Mouse (Mus musculus): ENCODE measurements around the gene Zmym2. TPM values are rescaled to one million over a fixed set of nuclear protein-coding genes. Genes with fewer than 3 reads are reported as not detected.
"Not testable (repeated sequence)": the region's sequence is repeated elsewhere in the genome, so short reads cannot be mapped to it uniquely, and the experiment has no call there.

The Zmym2 gene
- polyA plus RNA-seq, 1 experiment = 6.4 TPM

DNA sequence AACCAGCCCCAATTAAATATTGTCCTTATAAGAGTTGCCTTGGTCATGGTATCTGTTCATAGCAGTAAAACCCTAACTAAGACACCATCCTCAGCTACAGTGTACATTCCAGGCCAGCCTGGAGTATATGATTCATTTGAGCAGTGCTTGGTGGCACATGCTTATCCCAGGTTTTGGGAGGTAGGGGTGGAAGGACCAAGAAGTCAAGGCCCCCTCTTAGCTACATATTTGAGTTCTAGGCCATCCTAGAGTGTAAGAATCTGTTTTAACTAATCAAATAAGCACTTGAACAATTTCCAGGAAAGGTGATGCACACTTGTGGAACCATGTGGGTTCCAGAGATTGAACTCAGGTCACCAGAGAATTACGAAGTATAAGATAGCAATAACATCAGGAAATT, 3.0 kb upstream of the Zmym2 start:
- Histone ChIP-seq H3ac (ENCODE audit: control insufficient read depth, insufficient read length, low read depth) (no peak overlapping the region), H3K79me2 (ENCODE audit: control insufficient read depth, insufficient read depth) (peaks cover 15% of the 10 kb centered on the region), H3K4me3 (ENCODE audit: insufficient read depth, poor library complexity, severe bottlenecking) (no peak overlapping the region), H3K27me3 (ENCODE audit: control insufficient read depth, insufficient read depth, insufficient read length) (no peaks in the 10 kb centered on the region), H3K36me3 (ENCODE audit: control insufficient read depth, insufficient read depth) (no peaks in the 10 kb centered on the region), H3K79me3 (ENCODE audit: low read depth) (peaks cover 11% of the 10 kb centered on the region)
- TF ChIP-seq USF1 (IDR thresholded peaks at IDR 0.05; ENCODE audit: low read depth) = no peak
- no peak for TF ChIP-seq CTCF (IDR thresholded peaks at IDR 0.05; ENCODE audit: control insufficient read depth, insufficient read depth, insufficient read length)
- TF ChIP-seq FOSL1 (IDR thresholded peaks at IDR 0.05; ENCODE audit: insufficient read depth, low read length, poor library complexity, severe bottlenecking) = no peak
- TF ChIP-seq MYOG (IDR thresholded peaks at IDR 0.05; ENCODE audit: control insufficient read depth, extremely low read depth, insufficient read length) = no peak
- no peak for TF ChIP-seq CEBPB (IDR thresholded peaks at IDR 0.05; ENCODE audit: low read depth)
- TF ChIP-seq MAX (IDR thresholded peaks at IDR 0.05) = no peak
- no peak for TF ChIP-seq MYOD1 (IDR thresholded peaks at IDR 0.05; ENCODE audit: control insufficient read depth, insufficient read length, low read depth)

- Histone ChIP-seq H3K4me3 (ENCODE audit: insufficient read depth, poor library complexity, severe bottlenecking) (peak overlapping the region; percentile 25), H3K27me3 (ENCODE audit: control insufficient read depth, insufficient read depth, insufficient read length) (no peaks in the 10 kb centered on the region), H3ac (ENCODE audit: control insufficient read depth, insufficient read length, low read depth) (peak overlapping the region; percentile 63), H3K36me3 (ENCODE audit: control insufficient read depth, insufficient read depth) (peaks cover 18% of the 10 kb centered on the region), H3K79me3 (ENCODE audit: low read depth) (peaks cover 30% of the 10 kb centered on the region), H3K79me2 (ENCODE audit: control insufficient read depth, insufficient read depth) (peaks cover 34% of the 10 kb centered on the region)
- no peak for TF ChIP-seq FOSL1 (IDR thresholded peaks at IDR 0.05; ENCODE audit: insufficient read depth, low read length, poor library complexity, severe bottlenecking)
- TF ChIP-seq CTCF (IDR thresholded peaks at IDR 0.05; ENCODE audit: control insufficient read depth, insufficient read depth, insufficient read length) = peak; percentile 1
- TF ChIP-seq USF1 (IDR thresholded peaks at IDR 0.05; ENCODE audit: low read depth) = no peak
- no peak for TF ChIP-seq MAX (IDR thresholded peaks at IDR 0.05)
- no peak for TF ChIP-seq CEBPB (IDR thresholded peaks at IDR 0.05; ENCODE audit: low read depth)
- TF ChIP-seq MYOG (IDR thresholded peaks at IDR 0.05; ENCODE audit: control insufficient read depth, extremely low read depth, insufficient read length) = no peak
Measured at GRCm38 (mm10) chr14:56885308-56885771, 1.1 kb upstream of the Zmym2 start.

- Histone ChIP-seq H3ac (ENCODE audit: control insufficient read depth, insufficient read length, low read depth) (peak overlapping the region; percentile 64), H3K79me3 (ENCODE audit: low read depth) (peaks cover 38% of the 10 kb centered on the region), H3K4me3 (ENCODE audit: insufficient read depth, poor library complexity, severe bottlenecking) (peak overlapping the region; percentile 14), H3K36me3 (ENCODE audit: control insufficient read depth, insufficient read depth) (peaks cover 26% of the 10 kb centered on the region), H3K79me2 (ENCODE audit: control insufficient read depth, insufficient read depth) (peaks cover 42% of the 10 kb centered on the region)
- H3K27me3 ChIP-seq (ENCODE audit: control insufficient read depth, insufficient read depth, insufficient read length) = not testable (repeated sequence)
Measured at GRCm38 (mm10) chr14:56885986-56886593, 363 bp upstream of the Zmym2 start.

GRCm38 (mm10) chr14:56887514-56887880, 1.0 kb downstream of the Zmym2 start:
- no peaks in the 10 kb centered on the region for H3K27me3 ChIP-seq (ENCODE audit: control insufficient read depth, insufficient read depth, insufficient read length)
- H3K4me3 ChIP-seq (ENCODE audit: insufficient read depth, poor library complexity, severe bottlenecking) = peak overlapping the region; percentile 74
- peaks cover 52% of the 10 kb centered on the region for H3K79me3 ChIP-seq (ENCODE audit: low read depth)
- peaks cover 56% of the 10 kb centered on the region for H3K79me2 ChIP-seq (ENCODE audit: control insufficient read depth, insufficient read depth)
- H3ac ChIP-seq (ENCODE audit: control insufficient read depth, insufficient read length, low read depth) = peak overlapping the region; percentile 99
- H3K36me3 ChIP-seq (ENCODE audit: control insufficient read depth, insufficient read depth) = peaks cover 33% of the 10 kb centered on the region
- TF ChIP-seq CEBPB (IDR thresholded peaks at IDR 0.05; ENCODE audit: low read depth) (no peak), MYOG (IDR thresholded peaks at IDR 0.05; ENCODE audit: control insufficient read depth, extremely low read depth, insufficient read length) (no peak), CTCF (IDR thresholded peaks at IDR 0.05; ENCODE audit: control insufficient read depth, insufficient read depth, insufficient read length) (no peak), MAX (IDR thresholded peaks at IDR 0.05) (no peak), MYOD1 (IDR thresholded peaks at IDR 0.05; ENCODE audit: control insufficient read depth, insufficient read length, low read depth) (no peak), USF1 (IDR thresholded peaks at IDR 0.05; ENCODE audit: low read depth) (no peak), FOSL1 (IDR thresholded peaks at IDR 0.05; ENCODE audit: insufficient read depth, low read length, poor library complexity, severe bottlenecking) (no peak)

- TF ChIP-seq MYOD1 (IDR thresholded peaks at IDR 0.05; ENCODE audit: control insufficient read depth, insufficient read length, low read depth) (peak; percentile 9), FOSL1 (IDR thresholded peaks at IDR 0.05; ENCODE audit: insufficient read depth, low read length, poor library complexity, severe bottlenecking) (no peak), USF1 (IDR thresholded peaks at IDR 0.05; ENCODE audit: low read depth) (no peak), CEBPB (IDR thresholded peaks at IDR 0.05; ENCODE audit: low read depth) (no peak), MAX (IDR thresholded peaks at IDR 0.05) (no peak)
- peak overlapping the region; percentile 74 for H3K4me3 ChIP-seq (ENCODE audit: insufficient read depth, poor library complexity, severe bottlenecking)
- peaks cover 60% of the 10 kb centered on the region for H3K79me2 ChIP-seq (ENCODE audit: control insufficient read depth, insufficient read depth)
- no peaks in the 10 kb centered on the region for H3K27me3 ChIP-seq (ENCODE audit: control insufficient read depth, insufficient read depth, insufficient read length)
- H3K79me3 ChIP-seq (ENCODE audit: low read depth) = peaks cover 56% of the 10 kb centered on the region
- peaks cover 37% of the 10 kb centered on the region for H3K36me3 ChIP-seq (ENCODE audit: control insufficient read depth, insufficient read depth)
- H3ac ChIP-seq (ENCODE audit: control insufficient read depth, insufficient read length, low read depth) = no peak overlapping the region
Measured at GRCm38 (mm10) chr14:56887887-56888286, 1.4 kb downstream of the Zmym2 start.

DNA sequence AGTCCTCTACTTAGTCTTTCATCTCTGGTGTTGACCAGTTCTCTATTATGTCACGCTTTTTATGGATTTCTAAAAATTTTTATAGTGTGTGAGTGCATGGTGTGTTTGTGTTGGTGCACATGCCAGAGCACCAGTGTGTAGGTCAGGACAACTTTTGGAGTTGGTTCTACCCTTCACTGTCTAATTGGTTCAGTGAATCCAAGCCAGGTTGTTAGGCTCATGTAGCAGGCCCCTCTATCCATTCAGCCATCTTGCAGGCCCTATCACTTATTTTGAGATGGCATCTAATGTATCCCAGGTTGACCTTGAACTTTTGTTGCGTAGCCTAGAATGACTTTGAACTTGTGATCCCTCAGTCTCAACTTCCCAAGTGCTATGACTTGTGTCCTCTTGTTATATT, 2.0 kb downstream of the Zmym2 start:
- Histone ChIP-seq H3K79me3 (ENCODE audit: low read depth) (peaks cover 61% of the 10 kb centered on the region), H3K79me2 (ENCODE audit: control insufficient read depth, insufficient read depth) (peaks cover 65% of the 10 kb centered on the region), H3ac (ENCODE audit: control insufficient read depth, insufficient read length, low read depth) (no peak overlapping the region), H3K27me3 (ENCODE audit: control insufficient read depth, insufficient read depth, insufficient read length) (no peaks in the 10 kb centered on the region), H3K36me3 (ENCODE audit: control insufficient read depth, insufficient read depth) (peaks cover 43% of the 10 kb centered on the region), H3K4me3 (ENCODE audit: insufficient read depth, poor library complexity, severe bottlenecking) (no peak overlapping the region)
- TF ChIP-seq FOSL1 (IDR thresholded peaks at IDR 0.05; ENCODE audit: insufficient read depth, low read length, poor library complexity, severe bottlenecking) = no peak
- no peak for TF ChIP-seq MYOD1 (IDR thresholded peaks at IDR 0.05; ENCODE audit: control insufficient read depth, insufficient read length, low read depth)
